Mouse (Mus musculus): Measurements from ENCODE around the gene Stat4. TPM values are rescaled to one million over a fixed set of nuclear protein-coding genes. Genes with fewer than 3 reads are reported as not detected.

The Stat4 gene
- polyA plus RNA-seq, 1 experiment from 2014 or later, result not detected

GRCm38 (mm10) chr1:51996751-51997659, 10.1 kb downstream of the Stat4 start:
- DNase-seq (ENCODE audit: low read depth, low spot score), result peak; percentile 51
- TF ChIP-seq CTCF (IDR thresholded peaks at IDR 0.05), result no peak
- peaks cover 19% of the 10 kb centered on the region for H3K27me3 ChIP-seq
- ChIA-PET CTCF (interaction anchor here (1.0 kb wide), 1 partner anchor 329 kb away, joined by 5 read pairs; no protein-coding TSS in a partner anchor), POLR2A (interaction anchor here (0.6 kb wide), 1 partner anchor 1219 kb away, joined by 4 read pairs; no protein-coding TSS in a partner anchor)
- no peak for ATAC-seq
- in situ Hi-C loops (cut with MboI; ENCODE audit: low pct_unique_long_range_greater_than_20kb), result loop anchor here (5.0 kb wide), 1 partner anchor 100 kb away; no protein-coding TSS in a partner anchor

DNA sequence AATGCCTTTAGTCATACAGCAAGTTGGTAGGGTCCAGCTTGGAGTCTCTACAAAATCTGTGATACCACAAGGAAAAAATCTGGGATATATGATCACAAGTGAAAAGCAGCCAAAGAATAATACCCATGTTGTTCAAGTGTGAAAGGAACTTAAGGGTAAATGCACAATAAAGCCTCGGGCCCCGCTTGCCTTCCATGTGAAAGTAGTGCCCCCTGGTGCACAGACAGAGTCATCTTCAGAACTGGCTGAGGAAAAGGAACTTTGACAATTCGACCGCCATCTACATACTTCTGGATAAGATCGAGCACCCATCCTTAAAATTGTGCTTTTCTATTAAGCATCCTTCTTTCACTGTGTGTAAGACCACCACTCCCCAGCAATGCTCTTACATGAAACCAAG, 11.6 kb downstream of the Stat4 start:
- CTCF ChIA-PET, result interaction anchor here (0.8 to 1.5 kb wide), 2 partner anchors 97 to 330 kb away, joined by 3 read pairs; no protein-coding TSS in a partner anchor
- no peak for DNase-seq (ENCODE audit: low read depth, low spot score)
- POLR2A ChIA-PET, result no interaction called here
- in situ Hi-C loops (cut with MboI; ENCODE audit: low pct_unique_long_range_greater_than_20kb), result loop anchor here (5.0 kb wide), 1 partner anchor 99 kb away; no protein-coding TSS in a partner anchor
- no peak for ATAC-seq
- TF ChIP-seq CTCF (IDR thresholded peaks at IDR 0.05), result peak; percentile 77
- H3K27me3 ChIP-seq, result peaks cover 16% of the 10 kb centered on the region

DNA sequence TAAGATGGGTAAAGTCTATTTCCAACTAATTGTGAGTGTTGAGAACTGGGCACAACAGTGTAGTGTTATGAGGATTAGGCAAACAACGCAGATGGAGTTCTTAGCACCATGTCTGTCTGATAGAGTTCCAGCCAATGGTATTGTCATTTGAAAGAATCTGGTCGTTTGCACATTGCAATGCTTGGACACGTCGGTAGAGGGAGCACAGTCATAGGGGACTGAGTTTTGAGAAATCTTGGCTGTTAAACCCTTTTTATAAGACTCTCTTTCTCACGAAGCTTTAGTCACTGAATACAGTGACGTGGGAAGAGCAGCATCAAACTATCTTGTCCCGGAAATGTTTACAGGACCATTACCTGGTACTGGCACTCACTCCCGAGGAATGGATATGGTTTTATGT, 17.1 kb downstream of the Stat4 start:
- no peak for ATAC-seq
- in situ Hi-C loops (cut with MboI; ENCODE audit: low pct_unique_long_range_greater_than_20kb), result no loop called here

GRCm38 (mm10) chr1:52008443-52008842, 21.5 kb downstream of the Stat4 start:
- DNase-seq (ENCODE audit: low read depth, low spot score) (no peak), ATAC-seq (no peak)
- no peak for TF ChIP-seq CTCF (IDR thresholded peaks at IDR 0.05)
- peaks cover 51% of the 10 kb centered on the region for H3K27me3 ChIP-seq
- in situ Hi-C loops (cut with MboI; ENCODE audit: low pct_unique_long_range_greater_than_20kb), result no loop called here
- CTCF ChIA-PET, result no interaction called here
- POLR2A ChIA-PET, result no interaction called here

More for the DNA sequence above, 17.1 kb downstream of the Stat4 start:
- H3K27me3 ChIP-seq, result peaks cover 27% of the 10 kb centered on the region
- DNase-seq (ENCODE audit: low read depth, low spot score), result no peak
- ChIA-PET CTCF (interaction anchor here (1.2 to 1.5 kb wide), 4 partner anchors 21 to 102 kb away, joined by 3 to 6 read pairs (median 3); no protein-coding TSS in a partner anchor), POLR2A (no interaction called here)
- TF ChIP-seq CTCF (IDR thresholded peaks at IDR 0.05), result peak; percentile 84

DNA sequence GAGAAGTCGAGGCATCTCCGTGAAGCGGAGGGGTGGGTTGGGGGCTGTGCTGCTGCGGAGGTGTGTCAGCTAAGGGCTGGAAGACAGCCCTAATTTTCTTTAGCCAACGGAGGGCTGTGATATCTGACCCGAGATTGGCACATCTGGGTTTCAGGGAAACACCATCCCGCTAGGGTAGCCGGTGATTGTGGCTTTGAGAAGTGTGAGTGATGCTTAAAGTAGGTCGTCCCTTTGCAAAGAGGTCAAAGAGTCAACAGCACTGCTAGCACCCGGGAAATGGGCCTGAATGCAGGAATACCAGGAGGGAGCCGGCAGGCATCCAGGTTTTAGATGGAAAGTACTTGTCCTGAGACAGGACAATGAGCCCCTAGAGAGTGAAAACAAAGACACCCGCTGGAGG, 22.0 kb downstream of the Stat4 start:
- DNase-seq (ENCODE audit: low read depth, low spot score), result no peak
- ChIA-PET CTCF (no interaction called here), POLR2A (no interaction called here)
- in situ Hi-C loops (cut with MboI; ENCODE audit: low pct_unique_long_range_greater_than_20kb), result no loop called here
- no peak for TF ChIP-seq CTCF (IDR thresholded peaks at IDR 0.05)
- no peak for ATAC-seq
- H3K27me3 ChIP-seq, result peaks cover 56% of the 10 kb centered on the region

GRCm38 (mm10) chr1:52010741-52011140, 23.8 kb downstream of the Stat4 start:
- H3K27me3 ChIP-seq, result peaks cover 64% of the 10 kb centered on the region
- ChIA-PET CTCF (no interaction called here), POLR2A (no interaction called here)
- no peak for DNase-seq (ENCODE audit: low read depth, low spot score)
- ATAC-seq, result no peak
- in situ Hi-C loops (cut with MboI; ENCODE audit: low pct_unique_long_range_greater_than_20kb), result no loop called here
- TF ChIP-seq CTCF (IDR thresholded peaks at IDR 0.05), result no peak

- ChIA-PET CTCF (interaction anchor here (1.0 kb wide), 1 partner anchor 11 kb away, joined by 4 read pairs; no protein-coding TSS in a partner anchor), POLR2A (no interaction called here)
- DNase-seq (ENCODE audit: low read depth, low spot score), result no peak
- H3K27me3 ChIP-seq, result peaks cover 64% of the 10 kb centered on the region
- TF ChIP-seq CTCF (IDR thresholded peaks at IDR 0.05), result no peak
- ATAC-seq, result no peak
- in situ Hi-C loops (cut with MboI; ENCODE audit: low pct_unique_long_range_greater_than_20kb), result no loop called here
Measured at GRCm38 (mm10) chr1:52011227-52011626, 24.3 kb downstream of the Stat4 start.

GRCm38 (mm10) chr1:52012231-52012630, 25.3 kb downstream of the Stat4 start:
- peaks cover 68% of the 10 kb centered on the region for H3K27me3 ChIP-seq
- ATAC-seq, result no peak
- in situ Hi-C loops (cut with MboI; ENCODE audit: low pct_unique_long_range_greater_than_20kb), result no loop called here
- no peak for DNase-seq (ENCODE audit: low read depth, low spot score)
- TF ChIP-seq CTCF (IDR thresholded peaks at IDR 0.05), result no peak
- CTCF ChIA-PET, result no interaction called here
- POLR2A ChIA-PET, result no interaction called here

- ATAC-seq, result no peak
- in situ Hi-C loops (cut with MboI; ENCODE audit: low pct_unique_long_range_greater_than_20kb), result no loop called here
- H3K27me3 ChIP-seq, result peaks cover 71% of the 10 kb centered on the region
- ChIA-PET CTCF (no interaction called here), POLR2A (no interaction called here)
- TF ChIP-seq CTCF (IDR thresholded peaks at IDR 0.05), result no peak
- no peak for DNase-seq (ENCODE audit: low read depth, low spot score)
Measured at GRCm38 (mm10) chr1:52012757-52013156, 25.8 kb downstream of the Stat4 start.

GRCm38 (mm10) chr1:52019621-52020020, 32.7 kb downstream of the Stat4 start:
- in situ Hi-C loops (cut with MboI; ENCODE audit: low pct_unique_long_range_greater_than_20kb), result no loop called here
- ATAC-seq, result no peak
- H3K27me3 ChIP-seq, result peaks cover 34% of the 10 kb centered on the region
- no peak for DNase-seq (ENCODE audit: low read depth, low spot score)
- CTCF ChIA-PET, result no interaction called here
- POLR2A ChIA-PET, result no interaction called here
- TF ChIP-seq CTCF (IDR thresholded peaks at IDR 0.05), result no peak
